Mouse (Mus musculus): ENCODE data around the gene Nab2. TPM values are rescaled to one million over a fixed set of nuclear protein-coding genes. Genes with fewer than 3 reads are reported as not detected.

Nab2 gene
- total and polyA plus RNA-seq, 3 experiments, result 29.1 to 37.1 TPM; not detected in 1

GRCm38 (mm10) chr10:127642772-127643552 lies 25.4 kb downstream of the Nab2 start, which contains the start of gene Stat6:
Stat6 (plus strand) TSS chr10:127642986.
- Histone ChIP-seq H3K27me3 (ENCODE audit: control insufficient read depth in 1 of 2, insufficient read depth in 2 of 2, low read length in 2 of 2) (no peaks in the 10 kb centered on the region), H3K27ac (ENCODE audit: control insufficient read depth, low read depth, low read length) (peak within 1 kb of the TSS; percentile 93), H3K4me1 (ENCODE audit: control insufficient read depth in 1 of 2, insufficient read depth in 2 of 2, low read length in 2 of 2) (peaks cover 2 to 11% of the 10 kb centered on the region in 2 experiments; a peak in 3 of 4 replicates), H3K4me3 (ENCODE audit: control insufficient read depth in 1 of 2, insufficient read depth in 1 of 2, low read depth in 2 of 2, low read length in 2 of 2) (peak within 1 kb of the TSS; percentile 98), H3K79me2 (ENCODE audit: control insufficient read depth, insufficient read depth, low read length, poor library complexity) (peaks cover 21% of the 10 kb centered on the region), H3K9me3 (replicated peaks; ENCODE audit: insufficient read depth, low read length) (no peaks in the 10 kb centered on the region), H3K9ac (ENCODE audit: control insufficient read depth, low read depth, low read length, poor library complexity, severe bottlenecking) (peak within 1 kb of the TSS; percentile 95), H3K36me3 (ENCODE audit: control insufficient read depth in 1 of 2, insufficient read depth in 2 of 2, low read length in 2 of 2) (peaks cover 0 to 3% of the 10 kb centered on the region in 2 experiments; a peak in 2 of 4 replicates)
- DNase-seq (ENCODE audit: low read depth, low spot score), result peak; percentile 95
- TF ChIP-seq CHD1 (IDR thresholded peaks at IDR 0.05; ENCODE audit: low read depth, low read length) (0 out of 2 replicates have a peak, but pooled peaks have one; percentile 15), KAT2A (conservative IDR thresholded peaks at IDR 0.05; ENCODE audit: low read depth, low read length) (no peak; the same call in 1 of the 2 replicates), POLR2AphosphoS2 (IDR thresholded peaks at IDR 0.05; ENCODE audit: low read length) (no peak; the same call in 1 of the 2 replicates), POLR2A (IDR thresholded peaks at IDR 0.05; ENCODE audit: control insufficient read depth in 1 of 2, insufficient read depth in 1 of 2, low read depth in 1 of 2, low read length in 2 of 2, poor library complexity in 1 of 2) (peak; percentile 63 to 87), TAL1 (IDR thresholded peaks at IDR 0.05; ENCODE audit: low read length) (no peak), BHLHE40 (IDR thresholded peaks at IDR 0.05; ENCODE audit: borderline replicate concordance, low read depth, low read length) (no peak), JUND (IDR thresholded peaks at IDR 0.05; ENCODE audit: low read depth, low read length) (no peak), USF2 (IDR thresholded peaks at IDR 0.05; ENCODE audit: borderline replicate concordance in 1 of 2, insufficient read depth in 1 of 2, low read depth in 1 of 2, low read length in 2 of 2) (no peak), RAD21 (IDR thresholded peaks at IDR 0.05; ENCODE audit: low read depth, low read length) (no peak), ZNF384 (IDR thresholded peaks at IDR 0.05; ENCODE audit: low read depth, low read length) (no peak), GABPA (IDR thresholded peaks at IDR 0.05; ENCODE audit: low read depth, low read length) (no peak), TBP (IDR thresholded peaks at IDR 0.05; ENCODE audit: low read depth, low read length) (peak; percentile 70), EP300 (IDR thresholded peaks at IDR 0.05; ENCODE audit: low read depth in 1 of 2, low read length in 2 of 2) (no peak), CHD2 (IDR thresholded peaks at IDR 0.05; ENCODE audit: low read length) (no peak), MAX (IDR thresholded peaks at IDR 0.05; ENCODE audit: low read length) (0 out of 2 replicates have a peak, but pooled peaks have one; percentile 47), GATA1 (IDR thresholded peaks at IDR 0.05; ENCODE audit: low read depth, low read length) (no peak), ZMIZ1 (IDR thresholded peaks at IDR 0.05; ENCODE audit: low read depth, low read length) (peak; percentile 80), MYB (IDR thresholded peaks at IDR 0.05; ENCODE audit: low read depth, low read length) (no peak), ZKSCAN1 (IDR thresholded peaks at IDR 0.05; ENCODE audit: low read depth, low read length) (no peak; the same call in 1 of the 2 replicates), TCF12 (IDR thresholded peaks at IDR 0.05; ENCODE audit: low read depth, low read length) (peak; percentile 48), HCFC1 (IDR thresholded peaks at IDR 0.05; ENCODE audit: low read depth, low read length) (peak; percentile 70), POLR2AphosphoS5 (IDR thresholded peaks at IDR 0.05; ENCODE audit: borderline replicate concordance, low read depth, low read length) (no peak), NELFE (IDR thresholded peaks at IDR 0.05; ENCODE audit: low read depth, low read length) (peak; percentile 60), MAZ (IDR thresholded peaks at IDR 0.05; ENCODE audit: low read depth, low read length) (peak; percentile 70), MAFK (IDR thresholded peaks at IDR 0.05; ENCODE audit: borderline replicate concordance, low read depth, low read length) (no peak), NRF1 (IDR thresholded peaks at IDR 0.05; ENCODE audit: insufficient read depth, low read depth, low read length, poor library complexity, severe bottlenecking) (no peak; the same call in 1 of the 2 replicates), RCOR1 (IDR thresholded peaks at IDR 0.05; ENCODE audit: low read depth, low read length) (no peak), ETS1 (IDR thresholded peaks at IDR 0.05; ENCODE audit: low read depth, low read length) (peak; percentile 69), MEF2A (IDR thresholded peaks at IDR 0.05; ENCODE audit: extremely low read depth, insufficient replicate concordance, low read depth, low read length, poor library complexity, severe bottlenecking) (no peak), USF1 (IDR thresholded peaks at IDR 0.05; ENCODE audit: low read depth, low read length) (no peak), SMC3 (IDR thresholded peaks at IDR 0.05; ENCODE audit: low read depth, low read length) (no peak), SIN3A (IDR thresholded peaks at IDR 0.05; ENCODE audit: low read length) (peak; percentile 52; the same call in 1 of the 2 replicates), UBTF (IDR thresholded peaks at IDR 0.05; ENCODE audit: borderline replicate concordance, insufficient read depth, low read depth, low read length) (no peak), CTCF (IDR thresholded peaks at IDR 0.05 in 2 of 3, conservative IDR thresholded peaks at IDR 0.05 in 1 of 3; ENCODE audit: control insufficient read depth in 1 of 3, insufficient read depth in 1 of 3, low read depth in 2 of 3, low read length in 3 of 3, poor library complexity in 1 of 3, severe bottlenecking in 1 of 3) (no peak), ZC3H11A (IDR thresholded peaks at IDR 0.05; ENCODE audit: low read depth, low read length) (no peak), MYC (IDR thresholded peaks at IDR 0.05; ENCODE audit: low read depth, low read length) (no peak)
